Mouse (Mus musculus): Measurements from ENCODE around the gene Sh3gl3.

DNA sequence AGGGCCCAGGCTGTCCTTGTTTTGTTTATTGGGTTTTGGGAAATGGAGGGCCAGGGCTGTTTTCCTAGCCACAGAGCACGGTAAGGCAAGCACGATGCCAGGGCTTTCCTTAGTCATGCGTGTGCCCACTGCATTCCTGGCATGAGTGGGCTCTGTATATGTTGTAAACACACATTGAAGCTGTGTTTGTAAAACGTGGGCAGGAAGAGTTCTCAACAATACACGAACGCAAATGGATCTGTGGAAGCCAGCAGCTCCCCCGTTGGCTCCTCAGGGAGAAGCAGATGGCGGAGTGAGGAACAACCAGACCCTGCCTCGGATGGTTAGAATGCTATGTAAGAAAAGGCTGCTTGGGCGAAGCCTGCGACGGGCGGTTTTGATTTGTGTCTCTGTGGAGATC is 108.8 kb downstream of the Sh3gl3 start:
- TF ChIP-seq CTCF (IDR thresholded peaks at IDR 0.05; ENCODE audit: borderline replicate concordance, control insufficient read depth, extremely low read depth, insufficient read depth, low read length, poor library complexity), result no peak
- TF ChIP-seq POLR2A (IDR thresholded peaks at IDR 0.05; ENCODE audit: control insufficient read depth, extremely low read depth, insufficient read depth, low read length, poor library complexity), result no peak

Data from thymus, adult 2 months (tissue).